Mouse (Mus musculus): ENCODE results near the gene Rpl3. TPM values are rescaled to one million over a fixed set of nuclear protein-coding genes. Genes with fewer than 3 reads are reported as not detected.
A peak's percentile ranks its signal among the peaks of the same experiment; 100 is the strongest.

The Rpl3 gene
- polyA plus RNA-seq, 1 experiment from 2014 or later: 1,134 TPM

GRCm38 (mm10) chr15:80081801-80082546 is 9.7 kb downstream of the Rpl3 start:
- Histone ChIP-seq H3K4me2 (replicated peaks) (peak overlapping the region; percentile 74), H3K9ac (peak overlapping the region; percentile 84), H3K9me3 (no peaks in the 10 kb centered on the region), H3K27me3 (replicated peaks) (no peaks in the 10 kb centered on the region), H3K4me3 (replicated peaks) (peak overlapping the region; percentile 69), H3K27ac (peak overlapping the region; percentile 82), H3K4me1 (replicated peaks) (peaks cover 20% of the 10 kb centered on the region), H3K36me3 (peaks cover 41% of the 10 kb centered on the region)
- 9% methylated on average over 11 of the region's 11 CpGs for WGBS
- ATAC-seq: no peak

GRCm38 (mm10) chr15:80080711-80081615 is 10.7 kb downstream of the Rpl3 start:
- Histone ChIP-seq H3K9me3 (no peaks in the 10 kb centered on the region), H3K27me3 (replicated peaks) (no peaks in the 10 kb centered on the region), H3K27ac (0 out of 2 replicates have a peak overlapping the region, but pooled peaks have one; percentile 82), H3K4me1 (replicated peaks) (peaks cover 20% of the 10 kb centered on the region), H3K9ac (peak overlapping the region; percentile 84), H3K4me3 (replicated peaks) (peak overlapping the region; percentile 69), H3K36me3 (peaks cover 42% of the 10 kb centered on the region), H3K4me2 (replicated peaks) (peak overlapping the region; percentile 74)
- 56% methylated on average over 9 of the region's 9 CpGs for WGBS
- no peak for ATAC-seq

- H3K27me3 ChIP-seq (replicated peaks): no peaks in the 10 kb centered on the region
- peak overlapping the region; percentile 36 for H3K9ac ChIP-seq
- H3K4me2 ChIP-seq (replicated peaks): peak overlapping the region; percentile 74
- no peak for ATAC-seq
- H3K9me3 ChIP-seq: no peaks in the 10 kb centered on the region
- 73% methylated on average over 3 of the region's 3 CpGs for WGBS
- H3K4me3 ChIP-seq (replicated peaks): no peak overlapping the region; the same call in 1 of the 2 replicates
- H3K4me1 ChIP-seq (replicated peaks): peaks cover 20% of the 10 kb centered on the region
- H3K36me3 ChIP-seq: peaks cover 42% of the 10 kb centered on the region
- H3K27ac ChIP-seq: no peak overlapping the region
Measured at GRCm38 (mm10) chr15:80079954-80080353, 11.7 kb downstream of the Rpl3 start.

- ATAC-seq: no peak
- H3K36me3 ChIP-seq: peaks cover 42% of the 10 kb centered on the region
- no peak overlapping the region for H3K4me3 ChIP-seq (replicated peaks)
- WGBS: 87% methylated on average over 5 of the region's 5 CpGs
- H3K27me3 ChIP-seq (replicated peaks): no peaks in the 10 kb centered on the region
- H3K4me2 ChIP-seq (replicated peaks): peak overlapping the region; percentile 74; the same call in 1 of the 2 replicates
- peaks cover 20% of the 10 kb centered on the region for H3K4me1 ChIP-seq (replicated peaks)
- H3K9me3 ChIP-seq: no peaks in the 10 kb centered on the region
- H3K9ac ChIP-seq: no peak overlapping the region
- no peak overlapping the region for H3K27ac ChIP-seq
Measured at GRCm38 (mm10) chr15:80079129-80079668, 12.5 kb downstream of the Rpl3 start.

GRCm38 (mm10) chr15:80078058-80078814 is 13.4 kb downstream of the Rpl3 start:
- no peaks in the 10 kb centered on the region for H3K9me3 ChIP-seq
- H3K27me3 ChIP-seq (replicated peaks): no peaks in the 10 kb centered on the region
- H3K9ac ChIP-seq: no peak overlapping the region
- ATAC-seq: no peak
- no peak overlapping the region for H3K27ac ChIP-seq
- no peak overlapping the region for H3K4me2 ChIP-seq (replicated peaks)
- no peak overlapping the region for H3K4me3 ChIP-seq (replicated peaks)
- H3K36me3 ChIP-seq: peaks cover 42% of the 10 kb centered on the region
- peaks cover 20% of the 10 kb centered on the region for H3K4me1 ChIP-seq (replicated peaks)
- 66% methylated on average over 11 of the region's 11 CpGs for WGBS

- Histone ChIP-seq H3K4me1 (replicated peaks) (peaks cover 22% of the 10 kb centered on the region), H3K4me3 (replicated peaks) (no peak overlapping the region), H3K36me3 (peaks cover 40% of the 10 kb centered on the region), H3K27me3 (replicated peaks) (no peaks in the 10 kb centered on the region), H3K4me2 (replicated peaks) (no peak overlapping the region), H3K9ac (no peak overlapping the region), H3K9me3 (no peaks in the 10 kb centered on the region), H3K27ac (peak overlapping the region; percentile 54)
- ATAC-seq: peak; percentile 52
- WGBS: 1% methylated on average over 2 of the region's 2 CpGs
Measured at GRCm38 (mm10) chr15:80076338-80077136, 15.1 kb downstream of the Rpl3 start.

GRCm38 (mm10) chr15:80075733-80076337 is 15.8 kb downstream of the Rpl3 start:
- Histone ChIP-seq H3K9ac (no peak overlapping the region), H3K4me1 (replicated peaks) (peaks cover 16% of the 10 kb centered on the region), H3K27me3 (replicated peaks) (no peaks in the 10 kb centered on the region), H3K36me3 (peaks cover 35% of the 10 kb centered on the region), H3K4me3 (replicated peaks) (no peak overlapping the region), H3K27ac (peak overlapping the region; percentile 54), H3K9me3 (no peaks in the 10 kb centered on the region), H3K4me2 (replicated peaks) (no peak overlapping the region)
- whole genome bisulfite sequencing: 20% methylated on average over 5 of the region's 5 CpGs
- peak; percentile 46 for ATAC-seq

- H3K9ac ChIP-seq: no peak overlapping the region
- peak overlapping the region; percentile 54; the same call in 1 of the 2 replicates for H3K27ac ChIP-seq
- 35% methylated on average over 3 of the region's 3 CpGs for WGBS
- no peak for ATAC-seq
- H3K4me1 ChIP-seq (replicated peaks): peaks cover 13% of the 10 kb centered on the region
- no peak overlapping the region for H3K4me2 ChIP-seq (replicated peaks)
- no peaks in the 10 kb centered on the region for H3K27me3 ChIP-seq (replicated peaks)
- H3K4me3 ChIP-seq (replicated peaks): no peak overlapping the region
- H3K9me3 ChIP-seq: no peaks in the 10 kb centered on the region
- H3K36me3 ChIP-seq: peaks cover 31% of the 10 kb centered on the region
Measured at GRCm38 (mm10) chr15:80075374-80075694, 16.3 kb downstream of the Rpl3 start.

- ATAC-seq: no peak
- H3K9me3 ChIP-seq: no peaks in the 10 kb centered on the region
- H3K4me2 ChIP-seq (replicated peaks): no peak overlapping the region
- H3K27me3 ChIP-seq (replicated peaks): no peaks in the 10 kb centered on the region
- 57% methylated on average over 6 of the region's 6 CpGs for WGBS
- 0 out of 2 replicates have a peak overlapping the region, but pooled peaks have one; percentile 54 for H3K27ac ChIP-seq
- peaks cover 9% of the 10 kb centered on the region for H3K4me1 ChIP-seq (replicated peaks)
- H3K4me3 ChIP-seq (replicated peaks): no peak overlapping the region
- peaks cover 26% of the 10 kb centered on the region for H3K36me3 ChIP-seq
- no peak overlapping the region for H3K9ac ChIP-seq
Measured at GRCm38 (mm10) chr15:80074663-80075373, 16.9 kb downstream of the Rpl3 start.

GRCm38 (mm10) chr15:80073256-80073621 is 18.4 kb downstream of the Rpl3 start:
- H3K36me3 ChIP-seq: peaks cover 11% of the 10 kb centered on the region; the same call in 1 of the 2 replicates
- H3K4me3 ChIP-seq (replicated peaks): no peak overlapping the region
- peaks cover 6% of the 10 kb centered on the region; the same call in 1 of the 2 replicates for H3K4me1 ChIP-seq (replicated peaks)
- no peak overlapping the region for H3K9ac ChIP-seq
- H3K27ac ChIP-seq: no peak overlapping the region
- no peak overlapping the region for H3K4me2 ChIP-seq (replicated peaks)
- H3K9me3 ChIP-seq: no peaks in the 10 kb centered on the region
- H3K27me3 ChIP-seq (replicated peaks): no peaks in the 10 kb centered on the region
- 85% methylated on average over 1 of the region's 1 CpGs for WGBS
- ATAC-seq: no peak
